19 mouse cellular contexts compared by ENCODE assay signal in the genomic region with DNA sequence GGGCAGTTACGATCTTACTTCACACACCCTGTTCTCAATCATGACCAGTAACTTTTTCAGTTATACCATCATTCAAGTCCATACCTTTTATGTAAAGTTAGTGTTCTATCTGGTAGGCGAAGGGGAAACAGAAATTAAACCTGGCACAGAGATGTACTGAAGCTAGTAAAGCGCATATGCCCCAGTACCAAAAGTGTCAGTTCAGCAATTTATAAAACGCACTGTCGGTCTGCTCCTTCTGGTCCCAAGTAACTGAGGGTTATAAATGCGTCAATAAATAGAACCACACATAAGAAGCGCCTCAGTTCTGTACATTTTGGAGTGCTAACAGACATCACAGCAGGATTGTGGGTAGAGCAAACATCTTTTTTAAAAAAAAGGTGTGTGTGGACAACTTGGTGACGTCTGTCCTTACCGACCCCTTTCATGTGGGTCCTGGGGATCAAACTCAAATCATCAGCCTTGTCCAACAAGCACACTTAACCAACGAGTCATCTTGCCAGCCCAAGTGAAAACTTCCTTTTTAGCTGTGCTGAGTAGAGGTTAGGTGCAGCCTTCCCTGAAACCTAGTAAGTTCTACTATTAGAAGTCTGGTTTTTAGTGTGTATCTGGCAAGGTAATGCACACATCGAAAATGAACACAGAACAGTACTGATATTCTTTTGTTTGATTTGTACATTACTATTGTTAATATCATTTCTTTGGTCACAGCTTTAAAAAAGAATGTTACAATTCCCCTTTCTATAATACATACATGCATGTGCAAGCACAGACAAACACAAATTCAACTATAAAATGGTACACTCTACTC.
DNase-seq lines count a peak whose midpoint lies in the region; ATAC-seq lines count a peak whose summit lies in the region.
"Had no signal": no experiment of that assay in that cellular context is flagged by ENCODE, and none has a peak within 500 bp of the region (broad histone marks: within the 10 kb centered on the region; RNA-seq: fewer than 3 reads in every experiment).

No protein-coding gene starts in this region.

- no peak overlapping the region for H3K27ac ChIP-seq in liver, embryonic 11.5 days (ENCODE audit: low read depth, low read length)
- H3K27ac ChIP-seq in liver, embryonic 12.5 days: no peak overlapping the region
- H3K27ac ChIP-seq in midbrain, embryonic 15.5 days: no peak overlapping the region
- H3K27ac ChIP-seq: embryonic facial prominence, embryonic 12.5 days; left cerebral cortex, adult 2 months; limb, embryonic 15.5 days; midbrain, embryonic 13.5 days; stomach, postnatal 0 days had no signal

- no peak overlapping the region for H3K9ac ChIP-seq in liver, embryonic 11.5 days (ENCODE audit: low read depth, low read length)
- no peak overlapping the region for H3K9ac ChIP-seq in liver, embryonic 12.5 days
- H3K9ac ChIP-seq in midbrain, embryonic 15.5 days: no peak overlapping the region
- H3K9ac ChIP-seq: embryonic facial prominence, embryonic 12.5 days; limb, embryonic 15.5 days; midbrain, embryonic 13.5 days had no signal

- H3K4me2 ChIP-seq in liver, embryonic 11.5 days: 0 out of 2 replicates have a peak overlapping the region, but pooled peaks have one; percentile 4
- no peak overlapping the region for H3K4me2 ChIP-seq in liver, embryonic 12.5 days
- no peak overlapping the region for H3K4me2 ChIP-seq in midbrain, embryonic 15.5 days
- H3K4me2 ChIP-seq: embryonic facial prominence, embryonic 12.5 days; limb, embryonic 15.5 days; midbrain, embryonic 13.5 days had no signal

- intact Hi-C loops in gastrocnemius, postnatal 14 days (cut with DNase I; ENCODE audit: low total_unique reads): no loop called here

- no peak for ATAC-seq in liver, embryonic 11.5 days (replicated peaks; ENCODE audit: low FRiP score)
- no peak for ATAC-seq in liver, embryonic 12.5 days
- ATAC-seq in CD4-positive, CD25-positive, alpha-beta regulatory T cell, adult 4 months: peak; percentile 1
- ATAC-seq in activated CD4-positive, CD25-positive, alpha-beta regulatory T cell, adult 4 months: peak; percentile 8
- peak; percentile 28 for ATAC-seq in monocyte, adult 5-6 weeks (replicated peaks; ENCODE audit: insufficient number of reproducible peaks, low FRiP score, low TSS enrichment, poor library complexity, severe bottlenecking)
- ATAC-seq in midbrain, embryonic 15.5 days (replicated peaks): no peak
- no peak for ATAC-seq in frontal cortex, adult (ENCODE audit: low TSS enrichment)
- ATAC-seq: intestine, postnatal 0 days; midbrain, embryonic 13.5 days had no signal

- no peaks in the 10 kb centered on the region for H3K27me3 ChIP-seq in liver, embryonic 11.5 days (replicated peaks; ENCODE audit: control insufficient read depth, insufficient read depth, low read length)
- H3K27me3 ChIP-seq in liver, embryonic 12.5 days (replicated peaks): no peaks in the 10 kb centered on the region
- no peaks in the 10 kb centered on the region for H3K27me3 ChIP-seq in midbrain, embryonic 15.5 days (replicated peaks)
- H3K27me3 ChIP-seq: embryonic facial prominence, embryonic 12.5 days; limb, embryonic 15.5 days; midbrain, embryonic 13.5 days had no signal

- no peaks in the 10 kb centered on the region for H3K36me3 ChIP-seq in liver, embryonic 11.5 days (ENCODE audit: control insufficient read depth, insufficient read depth, low read length)
- no peaks in the 10 kb centered on the region for H3K36me3 ChIP-seq in liver, embryonic 12.5 days
- H3K36me3 ChIP-seq in midbrain, embryonic 15.5 days (replicated peaks): no peaks in the 10 kb centered on the region
- H3K36me3 ChIP-seq: embryonic facial prominence, embryonic 12.5 days; limb, embryonic 15.5 days; midbrain, embryonic 13.5 days had no signal

- peaks cover 11% of the 10 kb centered on the region for H3K4me1 ChIP-seq in liver, embryonic 11.5 days (replicated peaks; ENCODE audit: control insufficient read depth, insufficient read depth, low read length)
- peaks cover 30% of the 10 kb centered on the region for H3K4me1 ChIP-seq in liver, embryonic 12.5 days
- H3K4me1 ChIP-seq in midbrain, embryonic 15.5 days: peaks cover 9% of the 10 kb centered on the region; the same call in 1 of the 2 replicates

- H3K9me3 ChIP-seq in liver, embryonic 11.5 days (ENCODE audit: control insufficient read depth, low read length): no peaks in the 10 kb centered on the region
- no peaks in the 10 kb centered on the region for H3K9me3 ChIP-seq in liver, embryonic 12.5 days (replicated peaks)
- H3K9me3 ChIP-seq in midbrain, embryonic 15.5 days: no peaks in the 10 kb centered on the region
- H3K9me3 ChIP-seq: embryonic facial prominence, embryonic 12.5 days; limb, embryonic 15.5 days; midbrain, embryonic 13.5 days had no signal

- DNase-seq in liver, embryonic 11.5 days (ENCODE audit: low spot score): no peak
- no peak for DNase-seq in gastrocnemius, postnatal 14 days
- DNase-seq: cerebellum, postnatal 14 days; heart, postnatal 4 days; kidney, postnatal 25 days; lung, postnatal 14 days; right cerebral cortex, postnatal 4 days had no signal

- 75% methylated on average over 11 of the region's 11 CpGs for WGBS in liver, embryonic 11.5 days
- WGBS in liver, embryonic 12.5 days (ENCODE audit: insufficient replicate concordance): 64% methylated on average over 11 of the region's 11 CpGs
- 89% methylated on average over 11 of the region's 11 CpGs for WGBS in midbrain, embryonic 15.5 days

- H3K4me3 ChIP-seq in liver, embryonic 11.5 days (ENCODE audit: low read depth, low read length): no peak overlapping the region
- H3K4me3 ChIP-seq in liver, embryonic 12.5 days: no peak overlapping the region
- no peak overlapping the region for H3K4me3 ChIP-seq in midbrain, embryonic 15.5 days
- H3K4me3 ChIP-seq: embryonic facial prominence, embryonic 12.5 days; left cerebral cortex, adult 2 months; limb, embryonic 15.5 days; midbrain, embryonic 13.5 days had no signal

Comparison
In these comparisons a context has a peak if more than half of its experiments do, and no peak if none do; other contexts are left out.
1. ATAC-seq: peak in CD4-positive, CD25-positive, alpha-beta regulatory T cell, adult 4 months (single experiment), activated CD4-positive, CD25-positive, alpha-beta regulatory T cell, adult 4 months (single experiment) and monocyte, adult 5-6 weeks (single experiment); none in liver, embryonic 11.5 days (single experiment), liver, embryonic 12.5 days (single experiment), midbrain, embryonic 15.5 days (single experiment) and frontal cortex, adult (single experiment).